Mouse (Mus musculus) fibroblast of lung, adult 2 months (primary cell): ENCODE data around the gene Pde1b.

Experiments
- DNase-seq: peaks from one replicate; pipeline ENCODE4 v3.0.0-alpha.2; 2011; ENCODE audit warnings: low read depth

The Pde1b gene

GRCm38 (mm10) chr15:103551053-103551452, 48.2 kb downstream of the Pde1b start:
- no peak for DNase-seq

- peak; percentile 35 for DNase-seq
Observed at GRCm38 (mm10) chr15:103552096-103552690, 49.4 kb downstream of the Pde1b start.

DNA sequence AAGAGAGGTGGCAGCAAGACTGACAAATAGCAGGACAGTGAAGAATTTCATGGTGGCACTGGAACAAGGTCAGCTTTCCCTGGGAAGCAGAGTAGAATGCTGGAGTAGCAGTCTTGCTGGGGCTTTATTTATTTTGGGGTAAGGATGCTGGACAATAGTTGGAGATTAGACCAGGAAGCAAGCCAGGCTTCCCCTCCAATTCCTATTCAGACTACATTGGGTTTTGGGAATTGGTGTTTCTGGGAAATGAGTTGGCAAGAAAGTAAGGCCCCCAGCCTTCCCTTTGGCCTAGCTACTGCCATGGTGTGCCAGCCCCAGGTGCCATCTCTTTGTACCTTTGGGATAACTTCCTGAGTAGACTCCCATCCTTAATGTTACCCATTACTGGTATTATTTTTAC, 62.1 kb downstream of the Pde1b start, which contains the start of gene Glycam1:
Gene Glycam1 (minus strand): TSS at position 101 of the 400 bp plus-strand sequence.
- DNase-seq = no peak
